ENCODE assay signal across 10 mouse cellular contexts in genomic region chr6:99610454-99611427, GRCm38 (mm10). TPM values are rescaled to one million over a fixed set of nuclear protein-coding genes. Genes with fewer than 3 reads are reported as not detected.
A peak's percentile ranks its signal among the peaks of the same experiment; 100 is the strongest.
DNase-seq lines count a peak whose midpoint lies in the region; ATAC-seq and TF ChIP-seq lines count a peak whose summit lies in the region.
"Had no signal": no experiment of that assay in that cellular context is flagged by ENCODE, and none has a peak within 500 bp of the region (broad histone marks: within the 10 kb centered on the region; RNA-seq: fewer than 3 reads in every experiment).

No protein-coding gene starts in this region.

- H3K27me3 ChIP-seq in heart, embryonic 15.5 days = 0 out of 2 replicates have a peak, but pooled peaks cover 3% of the 10 kb centered on the region
- no peaks in the 10 kb centered on the region for H3K27me3 ChIP-seq in midbrain, postnatal 0 days (ENCODE audit: insufficient read depth, low read length)

- H3K4me3 ChIP-seq in heart, embryonic 15.5 days = no peak overlapping the region
- no peak overlapping the region for H3K4me3 ChIP-seq in midbrain, postnatal 0 days (ENCODE audit: low read depth, low read length)
- H3K4me3 ChIP-seq: erythroblast, embryonic 14.5 days had no signal

- no peak overlapping the region for H3K27ac ChIP-seq in heart, embryonic 15.5 days
- no peak overlapping the region for H3K27ac ChIP-seq in midbrain, postnatal 0 days (ENCODE audit: low read depth, low read length)

- peaks cover 14% of the 10 kb centered on the region; the same call in 1 of the 2 replicates for H3K4me1 ChIP-seq in heart, embryonic 15.5 days (replicated peaks)
- peaks cover 2% of the 10 kb centered on the region; the same call in 1 of the 2 replicates for H3K4me1 ChIP-seq in midbrain, postnatal 0 days (ENCODE audit: insufficient read depth, low read length)

- WGBS in heart, embryonic 15.5 days = 46% methylated on average over 14 of the region's 14 CpGs
- 59% methylated on average over 14 of the region's 14 CpGs for WGBS in midbrain, postnatal 0 days

- H3K9ac ChIP-seq in heart, embryonic 15.5 days = no peak overlapping the region
- no peak overlapping the region for H3K9ac ChIP-seq in midbrain, postnatal 0 days (replicated peaks; ENCODE audit: low read length, poor library complexity, severe bottlenecking)

- H3K36me3 ChIP-seq in heart, embryonic 15.5 days = no peaks in the 10 kb centered on the region
- H3K36me3 ChIP-seq in midbrain, postnatal 0 days (ENCODE audit: insufficient read depth, low read length) = no peaks in the 10 kb centered on the region

- H3K4me2 ChIP-seq in heart, embryonic 15.5 days = peak overlapping the region; percentile 5; the same call in 1 of the 2 replicates
- H3K4me2 ChIP-seq in midbrain, postnatal 0 days (ENCODE audit: low read depth, low read length, poor library complexity, severe bottlenecking) = no peak overlapping the region

- ATAC-seq in heart, embryonic 15.5 days (replicated peaks; ENCODE audit: insufficient number of reproducible peaks, insufficient read depth, low FRiP score, low read depth) = no peak
- ATAC-seq in midbrain, postnatal 0 days (ENCODE audit: low FRiP score) = no peak
- ATAC-seq: intestine, postnatal 0 days had no signal

- no peaks in the 10 kb centered on the region for H3K9me3 ChIP-seq in heart, embryonic 15.5 days (replicated peaks)
- no peaks in the 10 kb centered on the region for H3K9me3 ChIP-seq in midbrain, postnatal 0 days (ENCODE audit: low read length)

- no peak for TF ChIP-seq CTCF in midbrain, postnatal 0 days (IDR thresholded peaks at IDR 0.05)

- peak; percentile 42 for DNase-seq in adrenal gland, postnatal 14 days
- no peak for DNase-seq in adrenal gland, adult (ENCODE audit: inconsistent age in 2 of 2, low spot score in 1 of 2)
- DNase-seq in B cell, adult 2 months = peak; percentile 25 to 34
- peak; percentile 80 for DNase-seq in lung, postnatal 10 days
- DNase-seq in right cerebral cortex, adult 18-20 months = no peak
- DNase-seq in cerebellum, adult 11-12 months = no peak
- no peak for DNase-seq in midbrain, postnatal 0 days (ENCODE audit: low spot score)

RNA-seq across cellular contexts. Expression of gene Eif4e3, which starts 55.8 kb away (rescaled TPM):
- 32.9 and 33.6 TPM in 2 replicates for total RNA-seq in adrenal gland, postnatal 14 days (2021)
- polyA plus RNA-seq in heart, embryonic 15.5 days (2015; fragmentation: Nextera tagmentation; extraction: Ambion mirVana) = 10.3 and 10.9 TPM in 2 replicates
- 8.4 and 10.6 TPM in 2 replicates for total RNA-seq in midbrain, postnatal 0 days (2014; rRNA removed)
- 5.4 and 5.5 TPM in 2 replicates for polyA plus RNA-seq in midbrain, postnatal 0 days (2015; fragmentation: Nextera tagmentation; extraction: Ambion mirVana)
- polyA plus RNA-seq: erythroblast, embryonic 14.5 days had no signal

RNA-seq across cellular contexts. Expression of gene Gm20696, which starts 55.9 kb away (rescaled TPM):
- total RNA-seq in adrenal gland, postnatal 14 days (2021) = 5.0 and 7.7 TPM in 2 replicates
- 2.5 and 2.9 TPM in 2 replicates for polyA plus RNA-seq in heart, embryonic 15.5 days (2015; fragmentation: Nextera tagmentation; extraction: Ambion mirVana)
- 1.1 and 2.5 TPM in 2 replicates for total RNA-seq in midbrain, postnatal 0 days (2014; rRNA removed)
- 1.3 and 2.9 TPM in 2 replicates for polyA plus RNA-seq in midbrain, postnatal 0 days (2015; fragmentation: Nextera tagmentation; extraction: Ambion mirVana)
- polyA plus RNA-seq: erythroblast, embryonic 14.5 days had no signal

Comparison
In these comparisons a context has a peak if more than half of its experiments do, and no peak if none do; other contexts are left out.
1. DNase-seq: peak in adrenal gland, postnatal 14 days (single experiment), B cell, adult 2 months (2 of 2) and lung, postnatal 10 days (single experiment); none in adrenal gland, adult (0 of 2), right cerebral cortex, adult 18-20 months (single experiment), cerebellum, adult 11-12 months (single experiment) and midbrain, postnatal 0 days (single experiment).